Mouse (Mus musculus) layer of hippocampus, adult 2 months (tissue): Measurements from ENCODE around the gene Cdc42bpg. TPM values are rescaled to one million over a fixed set of nuclear protein-coding genes. Genes with fewer than 3 reads are reported as not detected.

Experiments used
- DNase-seq, 2 experiments: peaks; one replicate each; pipeline ENCODE4 v3.0.0; 2022; ENCODE audit warnings: low spot score in 2 of 2
- H3K27ac ChIP-seq: fragments of 200-600 bp; 2 replicates; pipeline ENCODE4 v1.8.1; 2022
- H3K4me3 ChIP-seq: fragments of 200-600 bp; 2 replicates; pipeline ENCODE4 v1.8.1; 2022; ENCODE audit warnings: mild to moderate bottlenecking
- CTCF ChIP-seq: fragments of 200-600 bp; conservative IDR thresholded peaks from 2 replicates; pipeline ENCODE4 v1.8.1; 2022; ENCODE audit warnings: antibody characterized with exemption, mild to moderate bottlenecking, moderate library complexity
- total RNA-seq, 2 experiments: library from RNA; stranded (reverse); gene quantifications; 2 replicates each; pipeline ENCODE4 v1.2.3; 2021

The Cdc42bpg gene
- total RNA-seq, 2 experiments from 2014 or later, result 5.0 to 5.6 TPM

DNA sequence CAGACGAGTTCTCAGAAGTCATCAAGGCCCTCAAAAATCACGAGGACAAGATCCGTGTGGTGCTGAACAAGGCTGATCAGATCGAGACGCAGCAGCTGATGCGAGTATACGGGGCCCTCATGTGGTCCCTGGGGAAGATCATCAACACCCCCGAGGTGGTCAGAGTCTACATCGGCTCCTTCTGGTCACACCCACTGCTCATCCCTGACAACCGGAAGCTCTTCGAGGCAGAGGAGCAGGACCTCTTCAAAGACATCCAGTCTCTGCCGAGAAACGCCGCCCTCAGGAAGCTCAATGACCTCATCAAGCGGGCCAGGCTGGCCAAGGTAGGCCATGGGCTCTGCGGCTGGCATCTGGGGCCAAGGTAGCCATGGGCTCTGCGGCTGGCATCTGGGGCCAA, 12.0 kb upstream of the Cdc42bpg start:
- no peak overlapping the region for H3K4me3 ChIP-seq
- TF ChIP-seq CTCF, result no peak
- no peak for DNase-seq
- peak overlapping the region; percentile 55; the same call in 1 of the 2 replicates for H3K27ac ChIP-seq

DNA sequence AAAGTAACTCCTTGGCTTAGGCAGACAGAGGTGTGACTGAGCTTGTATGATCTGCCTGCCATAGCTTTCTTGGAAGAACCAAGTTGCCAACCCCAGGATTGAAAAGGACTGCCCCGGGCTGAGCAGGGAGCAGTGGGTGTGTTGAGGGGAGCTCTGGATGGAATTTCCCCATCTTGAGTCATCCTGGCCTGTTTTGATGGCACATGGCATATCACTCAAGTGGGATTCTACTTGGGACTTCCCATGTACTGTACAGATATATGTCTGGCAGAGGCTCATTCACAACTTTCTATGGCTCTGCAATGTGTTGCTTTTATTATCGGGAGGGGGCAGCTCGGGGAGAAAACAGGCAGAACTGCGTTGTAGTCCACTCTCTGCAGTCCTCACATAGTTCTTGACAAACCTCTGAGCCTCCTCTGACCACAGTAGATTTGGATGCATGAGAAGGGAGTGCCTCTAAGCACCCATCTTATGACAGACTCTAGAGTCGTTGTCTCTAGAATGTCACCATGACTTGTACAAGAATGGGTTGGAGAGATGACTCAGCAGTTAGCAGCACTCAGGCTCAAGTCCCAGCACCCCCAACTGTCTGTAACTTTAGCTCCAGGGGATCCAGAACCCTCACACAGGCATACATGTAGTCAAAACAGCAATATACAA, 9.6 kb upstream of the Cdc42bpg start:
- TF ChIP-seq CTCF, result no peak

GRCm38 (mm10) chr19:6297641-6298040, 8.6 kb upstream of the Cdc42bpg start:
- Histone ChIP-seq H3K4me3 (no peak overlapping the region), H3K27ac (no peak overlapping the region; the same call in 1 of the 2 replicates)
- no peak for TF ChIP-seq CTCF
- DNase-seq, result no peak

More for the DNA sequence above, 9.6 kb upstream of the Cdc42bpg start:
- no peak overlapping the region for H3K4me3 ChIP-seq
- H3K27ac ChIP-seq, result no peak overlapping the region
- no peak for DNase-seq

DNA sequence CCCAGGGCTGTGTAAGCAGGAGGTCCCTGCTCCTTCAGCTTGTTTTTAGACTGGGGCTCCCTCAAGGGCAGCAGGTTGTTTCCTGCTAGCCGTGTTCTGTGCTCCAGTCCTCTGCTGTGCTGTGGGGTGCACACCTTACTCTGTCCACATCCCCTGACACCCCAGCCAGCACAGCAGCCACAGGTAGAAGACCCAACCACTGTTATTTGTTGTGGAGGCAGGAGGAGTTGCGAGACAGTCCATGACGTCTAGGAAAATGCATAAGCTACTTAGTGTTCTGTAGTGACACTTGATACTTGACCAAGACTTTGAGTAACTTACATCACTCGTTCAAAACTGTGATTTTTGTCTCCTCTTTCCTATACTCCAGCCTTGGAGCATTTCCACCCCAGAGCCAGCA, 7.3 kb upstream of the Cdc42bpg start:
- TF ChIP-seq CTCF, result no peak
- H3K27ac ChIP-seq, result peak overlapping the region; percentile 83; the same call in 1 of the 2 replicates
- no peak for DNase-seq
- no peak overlapping the region for H3K4me3 ChIP-seq

DNA sequence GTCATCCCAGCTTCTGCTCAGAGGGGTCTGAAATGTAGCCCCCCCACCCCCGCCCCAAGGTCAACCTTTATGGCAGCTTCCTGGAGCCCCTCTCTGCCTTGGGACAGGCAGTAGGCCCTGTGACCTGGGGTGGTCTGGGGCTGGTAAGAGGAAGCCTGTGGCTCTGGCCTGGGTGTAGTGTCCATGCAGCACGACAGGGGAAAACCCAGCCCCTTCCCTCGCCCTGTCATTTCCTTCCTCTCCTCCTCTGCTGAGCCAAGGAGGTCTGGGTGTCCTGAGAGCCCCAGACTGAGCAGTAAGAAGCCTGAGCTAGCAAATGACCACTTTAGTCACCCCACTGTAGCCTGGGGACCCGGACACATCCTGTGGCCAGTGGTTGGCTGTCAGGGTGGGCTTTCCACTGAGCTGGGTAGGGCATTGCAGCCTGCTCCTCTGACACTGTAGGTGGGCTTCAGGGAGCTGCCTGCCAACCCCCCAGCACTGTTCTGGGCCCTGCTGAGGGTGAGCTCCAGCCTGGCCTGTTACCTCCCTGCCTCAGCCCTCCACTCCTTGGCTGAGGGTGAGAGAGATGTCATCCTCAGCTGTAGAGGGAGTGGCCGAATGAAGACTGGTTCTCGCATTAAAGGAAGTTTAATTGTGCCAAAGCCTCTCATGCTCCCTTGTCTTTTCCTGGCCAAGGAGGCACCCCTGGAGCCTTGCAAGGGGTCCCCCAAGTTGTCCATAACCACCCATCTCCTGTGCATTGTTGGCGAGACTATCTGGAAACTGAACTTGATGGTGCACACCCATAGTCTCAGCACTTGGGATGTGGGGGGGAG, 6.6 kb upstream of the Cdc42bpg start:
- peak overlapping the region; percentile 83 for H3K27ac ChIP-seq
- H3K4me3 ChIP-seq, result no peak overlapping the region
- TF ChIP-seq CTCF, result no peak
- no peak for DNase-seq

GRCm38 (mm10) chr19:6300402-6300841, 5.8 kb upstream of the Cdc42bpg start:
- H3K4me3 ChIP-seq, result no peak overlapping the region
- H3K27ac ChIP-seq, result peak overlapping the region; percentile 83
- no peak for TF ChIP-seq CTCF
- DNase-seq, result no peak

- H3K4me3 ChIP-seq, result no peak overlapping the region
- peak overlapping the region; percentile 86 for H3K27ac ChIP-seq
- DNase-seq, result no peak
- no peak for TF ChIP-seq CTCF
These were observed 4.1 kb upstream of the Cdc42bpg start for GRCm38 (mm10) chr19:6302114-6302513.

DNA sequence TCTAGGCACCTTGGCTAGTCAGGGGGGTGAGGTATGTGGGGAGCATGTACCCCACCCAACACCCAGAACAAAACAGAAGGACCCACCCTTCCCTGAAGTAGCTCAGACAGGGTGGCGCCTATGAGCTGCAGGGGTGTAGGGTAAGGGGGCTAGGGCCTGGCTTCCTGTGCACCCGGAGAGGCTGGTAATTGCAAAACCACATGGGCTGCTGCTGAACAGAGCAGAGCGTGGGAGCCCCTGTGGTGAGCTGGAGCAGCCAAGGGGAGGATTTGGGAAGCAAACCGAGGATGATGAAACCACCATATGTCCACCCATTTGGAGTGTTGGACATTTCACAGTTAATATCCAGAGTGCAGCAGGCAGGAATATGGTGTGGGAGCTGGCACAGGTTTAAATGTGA, 3.7 kb upstream of the Cdc42bpg start:
- Histone ChIP-seq H3K4me3 (no peak overlapping the region), H3K27ac (peak overlapping the region; percentile 86)
- DNase-seq, result peak; percentile 67 to 75
- no peak for TF ChIP-seq CTCF

- peak overlapping the region; percentile 86 for H3K27ac ChIP-seq
- no peak for TF ChIP-seq CTCF
- no peak for DNase-seq
These were observed 2.4 kb upstream of the Cdc42bpg start for GRCm38 (mm10) chr19:6303831-6304230.

DNA sequence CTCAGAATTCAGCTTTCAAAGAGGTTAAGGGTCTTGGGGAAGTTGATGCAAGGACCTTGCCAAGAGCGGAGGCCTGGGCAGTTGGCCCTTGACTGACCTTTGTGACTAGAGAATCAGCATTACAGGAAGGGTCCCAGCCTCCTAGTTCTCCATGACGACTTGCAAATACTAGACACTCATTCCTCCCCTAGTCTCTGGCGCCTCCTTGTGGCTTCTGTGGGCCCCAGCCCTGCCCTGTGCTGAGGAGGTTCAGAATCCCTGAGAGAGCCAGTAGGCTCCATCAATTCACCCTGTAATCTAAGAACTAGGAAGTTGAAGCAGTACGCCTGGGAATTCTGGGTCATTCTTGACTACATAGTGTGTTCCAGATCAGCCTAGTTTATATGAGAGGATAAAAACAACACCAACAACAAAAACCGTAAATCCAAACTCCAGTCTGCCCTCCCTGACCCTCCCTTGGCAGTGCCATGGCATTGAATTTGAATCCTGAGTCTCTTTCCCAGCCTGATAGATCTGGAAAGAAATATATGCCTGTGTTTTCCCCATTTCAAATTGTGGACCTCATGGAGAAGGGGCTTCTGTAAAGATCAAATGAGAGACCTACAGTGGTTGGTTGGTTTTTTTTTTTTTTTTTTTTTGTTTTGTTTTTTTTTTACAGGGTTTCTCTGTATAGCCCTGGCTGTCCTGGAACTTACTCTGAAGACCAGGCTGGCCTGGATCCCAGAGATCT, 1.3 kb upstream of the Cdc42bpg start:
- H3K4me3 ChIP-seq, result no peak overlapping the region
- peak overlapping the region; percentile 86 for H3K27ac ChIP-seq
- DNase-seq, result peak; percentile 86 to 93
- TF ChIP-seq CTCF, result peak; percentile 99

More at GRCm38 (mm10) chr19:6303831-6304230, 2.4 kb upstream of the Cdc42bpg start:
- H3K4me3 ChIP-seq, result no peak overlapping the region

DNA sequence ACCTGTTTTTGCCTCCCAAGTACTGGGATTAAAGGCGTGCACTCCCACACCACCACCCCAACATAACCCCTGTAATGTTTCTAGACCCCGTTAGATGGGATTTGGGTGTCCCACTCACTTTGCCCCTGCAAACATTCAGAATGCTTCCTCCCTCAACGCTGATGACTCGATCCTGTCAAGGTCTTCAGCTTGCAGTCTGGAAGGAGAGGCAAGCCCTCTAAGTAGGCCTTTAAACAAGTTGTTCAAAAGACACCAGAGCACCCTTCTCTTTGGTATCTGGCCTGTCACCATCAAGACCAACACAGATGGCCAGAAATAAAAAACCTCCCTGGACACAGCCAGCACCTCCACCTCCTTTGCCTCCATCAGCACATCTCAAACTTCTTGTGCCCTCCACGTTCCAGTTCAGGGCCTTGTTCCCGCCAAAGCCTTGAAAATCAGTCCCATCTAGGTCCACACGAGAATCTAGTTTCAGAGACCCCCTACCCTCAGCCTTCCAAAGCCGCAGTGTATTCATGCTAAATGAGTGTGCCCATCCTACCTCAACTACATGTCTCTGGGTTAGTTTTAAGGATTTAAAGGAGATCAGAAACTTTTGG, 640 bp upstream of the Cdc42bpg start:
- DNase-seq, result no peak
- peak overlapping the region; percentile 60; the same call in 1 of the 2 replicates for H3K4me3 ChIP-seq
- peak overlapping the region; percentile 77; the same call in 1 of the 2 replicates for H3K27ac ChIP-seq
- no peak for TF ChIP-seq CTCF

GRCm38 (mm10) chr19:6306586-6306985, 330 bp downstream of the Cdc42bpg start:
- Histone ChIP-seq H3K27ac (peak overlapping the region; percentile 77; the same call in 1 of the 2 replicates), H3K4me3 (peak overlapping the region; percentile 60)
- TF ChIP-seq CTCF, result peak; percentile 86
- DNase-seq, result peak in 1 of 2 experiments; percentile 67
